Mouse (Mus musculus) lung, postnatal 0 days (tissue): Measurements from ENCODE around the gene Gm21750. TPM values are rescaled to one million over a fixed set of nuclear protein-coding genes. Genes with fewer than 3 reads are reported as not detected.

Experiments used
- ATAC-seq: fragments of 200-750 bp; cut with Nextera tagmentation; 2 replicates; pipeline ENCODE4 v1.8.0; 2017; ENCODE audit warnings: moderate library complexity
- DNase-seq: peaks from one replicate; pipeline ENCODE4 v3.0.0-alpha.2; 2016; ENCODE audit warnings: low spot score
- H3K27ac ChIP-seq: fragments of 300-500 bp; sonication (generic); 2 replicates; pipeline ENCODE4 v1.5.1; 2014; ENCODE audit warnings: antibody characterized with exemption, mild to moderate bottlenecking, low read length, mixed read lengths
- H3K27me3 ChIP-seq: fragments of 300-500 bp; sonication (generic); replicated peaks from 2 replicates; pipeline ENCODE4 v1.6.1; 2014; ENCODE audit warnings: low read length, mixed read lengths; ENCODE audit not compliant: insufficient read depth
- H3K36me3 ChIP-seq: fragments of 300-500 bp; sonication (generic); 2 replicates; pipeline ENCODE4 v1.6.1; 2014; ENCODE audit warnings: low read length, mixed read lengths; ENCODE audit not compliant: insufficient read depth
- H3K4me1 ChIP-seq: fragments of 300-500 bp; sonication (generic); 2 replicates; pipeline ENCODE4 v1.6.1; 2014; ENCODE audit warnings: antibody characterized with exemption, low read depth, low read length, mixed read lengths; ENCODE audit not compliant: insufficient read depth
- H3K4me2 ChIP-seq: fragments of 300-500 bp; sonication (generic); replicated peaks from 2 replicates; pipeline ENCODE4 v1.6.1; 2014; ENCODE audit warnings: low read depth, mild to moderate bottlenecking, low read length, moderate library complexity, mixed read lengths
- H3K4me3 ChIP-seq: fragments of 300-500 bp; sonication (generic); 2 replicates; pipeline ENCODE4 v1.5.1; 2014; ENCODE audit warnings: low read depth, low read length
- H3K9ac ChIP-seq: fragments of 300-500 bp; sonication (generic); replicated peaks from 2 replicates; pipeline ENCODE4 v1.6.1; 2014; ENCODE audit warnings: low read depth, mild to moderate bottlenecking
- H3K9me3 ChIP-seq: fragments of 300-500 bp; sonication (generic); 2 replicates; pipeline ENCODE4 v1.6.1; 2016; ENCODE audit warnings: low read length, mixed read lengths
- CTCF ChIP-seq: IDR thresholded peaks from 2 replicates; pipeline ENCODE4 v1.5.1; 2016; ENCODE audit warnings: antibody characterized with exemption, mild to moderate bottlenecking
- EP300 ChIP-seq: IDR thresholded peaks from 2 replicates; pipeline ENCODE4 v1.6.1; 2016; ENCODE audit warnings: antibody characterized with exemption, mild to moderate bottlenecking, control low read depth
- WGBS: fragments of 180-500 bp; shearing (Covaris S2); extraction: QIAGEN DNeasy Blood & Tissue Kit; methylation state at CpG from one replicate; pipeline ENCODE4 v1.1.7; 2014; 5-methylcytosine and 5-hydroxymethylcytosine counted together
- polyA plus RNA-seq: library from polyadenylated mRNA; unstranded; fragments of >200 nt; fragmentation: Nextera tagmentation; extraction: Ambion mirVana; gene quantifications from 2 replicates; pipeline ENCODE4 v1.2.1, GENCODE M21; 2015

Gene Gm21750
- polyA plus RNA-seq, 1 experiment from 2014 or later: not detected

- H3K4me3 ChIP-seq: no peak overlapping the region
- 0 out of 2 replicates have a peak, but pooled peaks cover 9% of the 10 kb centered on the region for H3K9me3 ChIP-seq
- no peak overlapping the region for H3K9ac ChIP-seq
- whole genome bisulfite sequencing: 67% methylated on average over 9 of the region's 9 CpGs
- no peaks in the 10 kb centered on the region for H3K27me3 ChIP-seq
- no peak overlapping the region for H3K4me2 ChIP-seq
- no peaks in the 10 kb centered on the region for H3K4me1 ChIP-seq
- TF ChIP-seq CTCF: no peak
- no peak for TF ChIP-seq EP300
- no peaks in the 10 kb centered on the region for H3K36me3 ChIP-seq
- DNase-seq: peak; percentile 62
- peak; percentile 64 for ATAC-seq
- no peak overlapping the region for H3K27ac ChIP-seq
These were observed 48.5 kb downstream of the Gm21750 start for GRCm38 (mm10) chr14:73709412-73710110.

Other genes starting within 250 kb of the Gm21750 start
- gene Med4, start 151.2 kb upstream of the Gm21750 start, polyA plus RNA-seq: 52.8 and 56.1 TPM in 2 replicates
- gene Sucla2, start 135.9 kb upstream of the Gm21750 start, polyA plus RNA-seq: 80.2 and 84.7 TPM in 2 replicates
- 2.5 and 2.7 TPM in 2 replicates for gene Nudt15, start 113.0 kb upstream of the Gm21750 start, polyA plus RNA-seq